Mouse (Mus musculus): Measurements from ENCODE around the gene Padi1.

- TF ChIP-seq POLR2A (IDR thresholded peaks at IDR 0.05; ENCODE audit: insufficient read length, low read depth) = no peak
- TF ChIP-seq E2F4 (IDR thresholded peaks at IDR 0.05; ENCODE audit: insufficient read depth) = no peak
- no peak for TF ChIP-seq MYOD1 (IDR thresholded peaks at IDR 0.05; ENCODE audit: control insufficient read depth in 1 of 3, insufficient read length in 2 of 3, low read depth in 2 of 3)
- TF ChIP-seq TCF12 (IDR thresholded peaks at IDR 0.05; ENCODE audit: insufficient read depth, poor library complexity, severe bottlenecking) = no peak
- TF ChIP-seq REST (IDR thresholded peaks at IDR 0.05; ENCODE audit: insufficient read depth, insufficient read length) = no peak
- TF ChIP-seq MAX (IDR thresholded peaks at IDR 0.05; ENCODE audit: low read depth) = no peak
- no peak for TF ChIP-seq USF1 (IDR thresholded peaks at IDR 0.05; ENCODE audit: low read depth)
- no peak for TF ChIP-seq SRF (IDR thresholded peaks at IDR 0.05; ENCODE audit: control insufficient read depth, insufficient read length, low read depth)
- TF ChIP-seq POLR2AphosphoS2 (IDR thresholded peaks at IDR 0.05; ENCODE audit: insufficient read length, low read depth) = no peak
- no peak for TF ChIP-seq CEBPB (IDR thresholded peaks at IDR 0.05; ENCODE audit: insufficient read depth, poor library complexity, severe bottlenecking)
Observed at GRCm38 (mm10) chr4:140876161-140876560, 30.6 kb upstream of the Padi1 start.
